Mouse (Mus musculus) layer of hippocampus, adult 2 months (tissue): ENCODE measurements around the gene N6amt1. TPM values are rescaled to one million over a fixed set of nuclear protein-coding genes. Genes with fewer than 3 reads are reported as not detected.

Source experiments
- DNase-seq, 2 experiments: peaks; one replicate each; pipeline ENCODE4 v3.0.0; 2022; ENCODE audit warnings: low spot score in 2 of 2
- H3K27ac ChIP-seq: fragments of 200-600 bp; 2 replicates; pipeline ENCODE4 v1.8.1; 2022
- H3K4me3 ChIP-seq: fragments of 200-600 bp; 2 replicates; pipeline ENCODE4 v1.8.1; 2022; ENCODE audit warnings: mild to moderate bottlenecking
- CTCF ChIP-seq: fragments of 200-600 bp; conservative IDR thresholded peaks from 2 replicates; pipeline ENCODE4 v1.8.1; 2022; ENCODE audit warnings: antibody characterized with exemption, mild to moderate bottlenecking, moderate library complexity
- long read RNA-seq, 2 experiments: library from polyadenylated mRNA; stranded (forward); transcript quantifications; one replicate each; pipeline ENCODE4 v2.0.0; 2021; ENCODE audit warnings: borderline mapping rate in 2 of 2
- total RNA-seq, 2 experiments: library from RNA; stranded (reverse); gene quantifications; 2 replicates each; pipeline ENCODE4 v1.2.3; 2021

Gene N6amt1
- 10 to 100 TPM; 19.7 to 20.8 TPM for total RNA-seq
- long read RNA-seq, experiment 1, partial matches to known transcripts: 1 of 5 reads
- long read RNA-seq, experiment 1, other reads (novel, unspliced or antisense): 0 of 5 reads
- long read RNA-seq, experiment 2, transcript N6amt1-201 (6 exons, 1,884 nt): major isoform, 6 of 8 reads
- long read RNA-seq, experiment 2, partial matches to known transcripts: 0 of 8 reads
- long read RNA-seq, experiment 2, other reads (novel, unspliced or antisense): 0 of 8 reads

- H3K4me3 ChIP-seq: peak within 1 kb of the TSS; percentile 92
- TF ChIP-seq CTCF: peak; percentile 73
- DNase-seq: peak; percentile 89 to 93
- H3K27ac ChIP-seq: peak within 1 kb of the TSS; percentile 97
Measured at GRCm38 (mm10) chr16:87354075-87354583, at the start of gene N6amt1. Gene N6amt1 (plus strand): TSS chr16:87354185.

- no peak for TF ChIP-seq CTCF
- H3K4me3 ChIP-seq: no peak overlapping the region
- DNase-seq: no peak
Measured at GRCm38 (mm10) chr16:87305251-87306011, 48.6 kb upstream of the N6amt1 start.

GRCm38 (mm10) chr16:87307109-87307735 is 46.8 kb upstream of the N6amt1 start:
- no peak for TF ChIP-seq CTCF
- peak in 1 of 2 experiments; percentile 3 for DNase-seq

More at GRCm38 (mm10) chr16:87305251-87306011, 48.6 kb upstream of the N6amt1 start:
- no peak overlapping the region for H3K27ac ChIP-seq

GRCm38 (mm10) chr16:87310659-87311058 is 43.3 kb upstream of the N6amt1 start:
- no peak overlapping the region for H3K27ac ChIP-seq
- TF ChIP-seq CTCF: no peak
- no peak overlapping the region for H3K4me3 ChIP-seq
- no peak for DNase-seq

More at GRCm38 (mm10) chr16:87307109-87307735, 46.8 kb upstream of the N6amt1 start:
- Histone ChIP-seq H3K27ac (no peak overlapping the region), H3K4me3 (no peak overlapping the region)

- no peak for DNase-seq
- no peak for TF ChIP-seq CTCF
- no peak overlapping the region for H3K27ac ChIP-seq
- H3K4me3 ChIP-seq: no peak overlapping the region
Measured at GRCm38 (mm10) chr16:87318200-87318811, 35.7 kb upstream of the N6amt1 start.

GRCm38 (mm10) chr16:87318998-87319397 is 35.0 kb upstream of the N6amt1 start:
- H3K27ac ChIP-seq: no peak overlapping the region
- no peak for DNase-seq
- H3K4me3 ChIP-seq: no peak overlapping the region
- no peak for TF ChIP-seq CTCF

GRCm38 (mm10) chr16:87319541-87320251 is 34.3 kb upstream of the N6amt1 start:
- H3K4me3 ChIP-seq: no peak overlapping the region
- no peak for TF ChIP-seq CTCF
- no peak for DNase-seq
- H3K27ac ChIP-seq: no peak overlapping the region

- no peak overlapping the region for H3K4me3 ChIP-seq
- H3K27ac ChIP-seq: no peak overlapping the region
- no peak for TF ChIP-seq CTCF
- no peak for DNase-seq
Measured at GRCm38 (mm10) chr16:87320252-87320555, 33.8 kb upstream of the N6amt1 start.

GRCm38 (mm10) chr16:87324571-87324970 is 29.4 kb upstream of the N6amt1 start:
- no peak overlapping the region for H3K27ac ChIP-seq
- no peak for DNase-seq
- no peak for TF ChIP-seq CTCF
- no peak overlapping the region for H3K4me3 ChIP-seq

- H3K4me3 ChIP-seq: no peak overlapping the region
- TF ChIP-seq CTCF: no peak
- no peak for DNase-seq
- H3K27ac ChIP-seq: no peak overlapping the region
Measured at GRCm38 (mm10) chr16:87329986-87330385, 24.0 kb upstream of the N6amt1 start.

GRCm38 (mm10) chr16:87334756-87335155 is 19.2 kb upstream of the N6amt1 start:
- DNase-seq: no peak
- Histone ChIP-seq H3K4me3 (no peak overlapping the region), H3K27ac (no peak overlapping the region)
- no peak for TF ChIP-seq CTCF

- Histone ChIP-seq H3K4me3 (no peak overlapping the region), H3K27ac (no peak overlapping the region)
- DNase-seq: no peak
- no peak for TF ChIP-seq CTCF
Measured at GRCm38 (mm10) chr16:87341043-87341572, 12.9 kb upstream of the N6amt1 start.
